Mouse (Mus musculus): Measurements from ENCODE around the gene Nr2e3.

- no peak for TF ChIP-seq CTCF (IDR thresholded peaks at IDR 0.05; ENCODE audit: insufficient read depth, low read length)
- no peak for TF ChIP-seq POLR2A (IDR thresholded peaks at IDR 0.05; ENCODE audit: borderline replicate concordance, extremely low read depth, low read depth, low read length)
Measured at GRCm38 (mm10) chr9:59981116-59981515, 20.7 kb upstream of the Nr2e3 start.

Measured in lung, adult 2 months (tissue).